Mouse (Mus musculus): ENCODE measurements around the gene Arhgef3.

DNA sequence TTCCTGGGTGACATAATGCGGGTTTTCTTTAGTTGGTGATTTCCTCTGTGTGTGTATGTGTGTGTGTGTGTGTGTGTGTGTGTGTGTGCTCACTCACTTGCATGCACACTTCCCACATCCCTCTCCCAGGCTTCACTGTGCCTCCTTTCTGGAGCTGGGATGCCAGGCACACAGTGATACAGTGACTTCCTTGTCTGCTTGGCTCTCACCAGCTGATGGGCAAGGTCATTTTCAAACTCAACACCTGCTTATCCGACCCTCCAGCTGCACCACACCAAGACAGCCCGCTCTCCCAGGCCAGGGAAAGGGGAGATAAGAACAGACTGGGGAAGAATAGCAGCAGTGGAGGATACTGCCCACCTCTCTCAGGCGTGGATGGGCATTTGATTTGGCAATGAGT, 52.5 kb downstream of the Arhgef3 start:
- TF ChIP-seq CTCF (conservative IDR thresholded peaks at IDR 0.05; ENCODE audit: insufficient read depth, insufficient read length, low read depth, low read length) (no peak), POLR2A (IDR thresholded peaks at IDR 0.05; ENCODE audit: low read depth, low read length) (no peak)
